Mouse (Mus musculus): Measurements from ENCODE around the gene Them7. TPM values are rescaled to one million over a fixed set of nuclear protein-coding genes. Genes with fewer than 3 reads are reported as not detected.

Them7 gene
- total and polyA plus RNA-seq, 2 experiments: 21.8 to 45.9 TPM

GRCm38 (mm10) chr2:105380757-105381319, 156.7 kb downstream of the Them7 start:
- DNase-seq (ENCODE audit: extremely low read depth, low read depth, low spot score): no peak
- H3K79me2 ChIP-seq (ENCODE audit: control insufficient read depth, insufficient read depth, low read length): no peaks in the 10 kb centered on the region
- no peak overlapping the region for H3K4me3 ChIP-seq (ENCODE audit: insufficient read depth, low read depth, low read length)
- no peaks in the 10 kb centered on the region for H3K4me1 ChIP-seq (ENCODE audit: control insufficient read depth, insufficient read depth, low read length)
- H3K27me3 ChIP-seq (ENCODE audit: control insufficient read depth, insufficient read depth, low read length): no peaks in the 10 kb centered on the region
- H3K9ac ChIP-seq (ENCODE audit: low read depth, low read length): no peak overlapping the region
- no peak overlapping the region for H3K27ac ChIP-seq (replicated peaks; ENCODE audit: insufficient read depth, low read depth, low read length)
- no peak for TF ChIP-seq CTCF (IDR thresholded peaks at IDR 0.05; ENCODE audit: low read depth, low read length)
- no peak for TF ChIP-seq POLR2A (IDR thresholded peaks at IDR 0.05; ENCODE audit: extremely low read depth, insufficient read depth, low read length)
- WGBS: 81% methylated on average over 3 of the region's 3 CpGs
- no peaks in the 10 kb centered on the region for H3K36me3 ChIP-seq (ENCODE audit: control insufficient read depth, insufficient read depth, low read length)

- WGBS: 91% methylated on average over 8 of the region's 8 CpGs
- Histone ChIP-seq H3K27ac (replicated peaks; ENCODE audit: insufficient read depth, low read depth, low read length) (no peak overlapping the region), H3K36me3 (ENCODE audit: control insufficient read depth, insufficient read depth, low read length) (no peaks in the 10 kb centered on the region), H3K4me1 (ENCODE audit: control insufficient read depth, insufficient read depth, low read length) (no peaks in the 10 kb centered on the region), H3K79me2 (ENCODE audit: control insufficient read depth, insufficient read depth, low read length) (no peaks in the 10 kb centered on the region), H3K9ac (ENCODE audit: low read depth, low read length) (no peak overlapping the region), H3K27me3 (ENCODE audit: control insufficient read depth, insufficient read depth, low read length) (no peaks in the 10 kb centered on the region), H3K4me3 (ENCODE audit: insufficient read depth, low read depth, low read length) (no peak overlapping the region)
- TF ChIP-seq CTCF (IDR thresholded peaks at IDR 0.05; ENCODE audit: low read depth, low read length) (no peak), POLR2A (IDR thresholded peaks at IDR 0.05; ENCODE audit: extremely low read depth, insufficient read depth, low read length) (no peak)
- DNase-seq (ENCODE audit: extremely low read depth, low read depth, low spot score): no peak
These were observed 158.9 kb downstream of the Them7 start for GRCm38 (mm10) chr2:105383063-105383462.

GRCm38 (mm10) chr2:105384998-105385397, 160.9 kb downstream of the Them7 start:
- no peaks in the 10 kb centered on the region for H3K4me1 ChIP-seq (ENCODE audit: control insufficient read depth, insufficient read depth, low read length)
- TF ChIP-seq CTCF (IDR thresholded peaks at IDR 0.05; ENCODE audit: low read depth, low read length): no peak
- no peak for TF ChIP-seq POLR2A (IDR thresholded peaks at IDR 0.05; ENCODE audit: extremely low read depth, insufficient read depth, low read length)
- no peaks in the 10 kb centered on the region for H3K27me3 ChIP-seq (ENCODE audit: control insufficient read depth, insufficient read depth, low read length)
- 84% methylated on average over 3 of the region's 3 CpGs for whole genome bisulfite sequencing
- no peaks in the 10 kb centered on the region for H3K36me3 ChIP-seq (ENCODE audit: control insufficient read depth, insufficient read depth, low read length)
- H3K27ac ChIP-seq (replicated peaks; ENCODE audit: insufficient read depth, low read depth, low read length): no peak overlapping the region
- H3K4me3 ChIP-seq (ENCODE audit: insufficient read depth, low read depth, low read length): no peak overlapping the region
- peak; percentile 23 for DNase-seq (ENCODE audit: extremely low read depth, low read depth, low spot score)
- no peaks in the 10 kb centered on the region for H3K79me2 ChIP-seq (ENCODE audit: control insufficient read depth, insufficient read depth, low read length)
- H3K9ac ChIP-seq (ENCODE audit: low read depth, low read length): no peak overlapping the region

- TF ChIP-seq CTCF (IDR thresholded peaks at IDR 0.05; ENCODE audit: low read depth, low read length): no peak
- no peak for TF ChIP-seq POLR2A (IDR thresholded peaks at IDR 0.05; ENCODE audit: extremely low read depth, insufficient read depth, low read length)
- no peaks in the 10 kb centered on the region for H3K27me3 ChIP-seq (ENCODE audit: control insufficient read depth, insufficient read depth, low read length)
- H3K27ac ChIP-seq (replicated peaks; ENCODE audit: insufficient read depth, low read depth, low read length): no peak overlapping the region
- no peaks in the 10 kb centered on the region for H3K36me3 ChIP-seq (ENCODE audit: control insufficient read depth, insufficient read depth, low read length)
- H3K4me3 ChIP-seq (ENCODE audit: insufficient read depth, low read depth, low read length): no peak overlapping the region
- no peaks in the 10 kb centered on the region for H3K79me2 ChIP-seq (ENCODE audit: control insufficient read depth, insufficient read depth, low read length)
- H3K9ac ChIP-seq (ENCODE audit: low read depth, low read length): no peak overlapping the region
- 77% methylated on average over 4 of the region's 4 CpGs for WGBS
- DNase-seq (ENCODE audit: extremely low read depth, low read depth, low spot score): no peak
- H3K4me1 ChIP-seq (ENCODE audit: control insufficient read depth, insufficient read depth, low read length): no peaks in the 10 kb centered on the region
These were observed 162.3 kb downstream of the Them7 start for GRCm38 (mm10) chr2:105386418-105386817.

DNA sequence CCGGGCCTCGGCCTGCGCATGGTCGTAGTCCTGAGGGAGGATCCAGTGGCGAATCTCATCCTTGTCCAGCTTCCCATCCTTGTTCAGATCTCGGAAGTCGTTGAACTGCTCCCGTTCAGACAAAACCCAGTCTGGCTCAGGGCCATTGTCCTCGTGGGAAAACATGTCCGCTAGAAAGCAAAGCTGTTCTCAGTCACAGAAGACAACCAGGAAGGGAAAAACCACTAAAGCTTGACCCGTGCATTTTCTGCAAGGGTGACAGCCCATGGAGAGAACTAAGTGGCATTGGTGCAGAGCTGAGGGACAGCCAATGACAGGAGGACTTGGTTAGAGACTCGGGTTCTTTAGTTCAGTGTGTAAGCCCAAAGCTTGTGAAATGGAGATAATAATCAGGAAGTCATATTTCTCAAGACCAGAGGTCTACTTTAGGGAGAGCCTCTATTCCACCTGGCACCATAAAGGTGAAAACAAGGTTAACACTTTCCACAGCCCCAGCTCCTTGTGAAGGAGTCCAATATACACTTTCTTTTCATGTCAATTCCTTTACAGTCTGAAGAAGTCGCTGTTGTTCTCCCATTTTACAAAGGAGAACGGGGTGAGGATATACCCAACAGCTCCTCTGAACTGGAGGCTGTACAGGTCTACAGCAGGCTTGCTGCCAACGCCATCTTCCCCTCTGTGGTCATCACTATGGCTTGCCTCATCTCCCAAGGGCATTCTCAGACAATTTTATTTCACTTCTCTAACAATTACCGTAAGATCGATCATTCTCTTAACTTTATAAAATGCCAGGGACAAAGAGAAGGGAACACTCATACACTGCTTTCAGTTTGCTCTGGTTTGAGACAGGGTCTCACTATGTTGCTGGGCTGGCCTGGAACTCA, 165.1 kb downstream of the Them7 start:
- no peak for DNase-seq (ENCODE audit: extremely low read depth, low read depth, low spot score)
- no peaks in the 10 kb centered on the region for H3K36me3 ChIP-seq (ENCODE audit: control insufficient read depth, insufficient read depth, low read length)
- no peak overlapping the region for H3K4me3 ChIP-seq (ENCODE audit: insufficient read depth, low read depth, low read length)
- H3K4me1 ChIP-seq (ENCODE audit: control insufficient read depth, insufficient read depth, low read length): no peaks in the 10 kb centered on the region
- WGBS: 87% methylated on average over 17 of the region's 17 CpGs
- H3K27me3 ChIP-seq (ENCODE audit: control insufficient read depth, insufficient read depth, low read length): no peaks in the 10 kb centered on the region
- no peak overlapping the region for H3K9ac ChIP-seq (ENCODE audit: low read depth, low read length)
- H3K27ac ChIP-seq (replicated peaks; ENCODE audit: insufficient read depth, low read depth, low read length): no peak overlapping the region
- no peak for TF ChIP-seq POLR2A (IDR thresholded peaks at IDR 0.05; ENCODE audit: extremely low read depth, insufficient read depth, low read length)
- no peak for TF ChIP-seq CTCF (IDR thresholded peaks at IDR 0.05; ENCODE audit: low read depth, low read length)
- no peaks in the 10 kb centered on the region for H3K79me2 ChIP-seq (ENCODE audit: control insufficient read depth, insufficient read depth, low read length)

Data from liver, adult 2 months (tissue).